Mouse (Mus musculus): Measurements from ENCODE around the gene Col3a1. TPM values are rescaled to one million over a fixed set of nuclear protein-coding genes. Genes with fewer than 3 reads are reported as not detected.

Col3a1 gene
- polyA plus RNA-seq, 1 experiment from 2014 or later: 1,737 TPM

DNA sequence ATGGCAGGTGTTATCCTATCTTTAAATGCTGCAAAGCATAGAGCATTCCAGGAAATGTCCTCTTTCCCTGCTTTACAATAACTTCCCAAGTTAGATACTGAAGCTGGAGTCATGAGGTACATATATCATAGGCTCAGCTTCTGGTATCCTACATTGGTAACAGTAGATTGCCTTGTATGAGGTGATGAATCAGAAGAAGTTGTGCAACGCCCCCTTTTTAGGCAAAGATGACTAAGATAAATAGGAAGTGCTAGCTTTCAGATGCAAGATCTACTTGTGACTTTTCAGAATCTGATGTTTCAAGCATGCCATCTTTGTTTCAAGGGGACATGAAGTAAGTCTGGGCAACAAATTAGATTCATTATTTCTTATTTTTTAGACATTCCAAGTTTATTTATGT, 6.9 kb downstream of the Col3a1 start:
- Histone ChIP-seq H3K36me3 (no peaks in the 10 kb centered on the region), H3K27ac (no peak overlapping the region), H3K9me3 (no peaks in the 10 kb centered on the region), H3K27me3 (replicated peaks) (no peaks in the 10 kb centered on the region), H3K4me1 (replicated peaks) (0 out of 2 replicates have a peak, but pooled peaks cover 4% of the 10 kb centered on the region), H3K4me3 (replicated peaks) (no peak overlapping the region), H3K9ac (no peak overlapping the region), H3K4me2 (replicated peaks) (no peak overlapping the region)
- ATAC-seq: no peak
- 79% methylated on average over 1 of the region's 1 CpGs for WGBS

DNA sequence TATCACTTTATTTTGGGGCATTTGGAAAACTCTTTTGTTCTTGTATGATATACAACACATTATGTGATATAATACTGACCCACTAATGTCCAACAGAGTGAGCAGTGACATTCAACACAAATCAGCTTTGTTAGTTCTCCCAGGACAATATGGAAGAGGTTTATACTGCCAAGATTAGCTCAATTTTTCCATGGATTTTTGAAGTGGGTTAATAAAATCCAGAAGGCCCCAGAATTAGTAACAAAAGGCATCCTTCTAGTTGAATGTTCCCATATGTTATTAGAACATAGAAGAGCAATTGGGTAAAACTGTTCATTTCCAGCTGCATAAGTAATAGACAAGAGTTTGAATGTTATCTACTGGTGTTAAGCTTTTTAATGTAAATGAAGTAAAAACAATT, 9.5 kb downstream of the Col3a1 start:
- no peak for ATAC-seq
- Histone ChIP-seq H3K4me3 (replicated peaks) (no peak overlapping the region), H3K36me3 (no peaks in the 10 kb centered on the region), H3K27ac (no peak overlapping the region), H3K4me2 (replicated peaks) (no peak overlapping the region), H3K27me3 (replicated peaks) (no peaks in the 10 kb centered on the region), H3K9me3 (no peaks in the 10 kb centered on the region), H3K4me1 (replicated peaks) (no peaks in the 10 kb centered on the region), H3K9ac (no peak overlapping the region)

DNA sequence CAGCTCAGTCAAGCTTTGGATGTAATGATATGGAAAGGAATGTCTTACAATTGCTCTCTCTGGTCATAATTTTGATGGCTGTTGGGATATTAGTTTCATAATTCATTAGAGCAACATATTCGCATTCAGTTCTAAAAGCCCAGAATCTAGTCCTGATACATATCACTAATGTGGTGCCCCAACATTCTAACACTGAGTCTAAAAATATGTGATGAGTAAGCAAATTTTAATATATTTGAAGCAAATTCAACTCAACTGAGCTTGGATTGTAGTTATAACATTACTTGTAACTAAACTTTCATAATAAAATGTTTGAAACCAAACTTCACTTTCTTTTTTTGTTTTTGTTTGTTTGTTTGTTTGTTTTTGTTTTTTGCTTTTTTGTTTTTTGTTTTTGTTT, 17.8 kb downstream of the Col3a1 start:
- no peaks in the 10 kb centered on the region for H3K4me1 ChIP-seq (replicated peaks)
- no peak for ATAC-seq
- no peaks in the 10 kb centered on the region for H3K27me3 ChIP-seq (replicated peaks)
- H3K27ac ChIP-seq: no peak overlapping the region
- no peaks in the 10 kb centered on the region for H3K9me3 ChIP-seq
- no peaks in the 10 kb centered on the region for H3K36me3 ChIP-seq
- H3K4me2 ChIP-seq (replicated peaks): no peak overlapping the region
- no peak overlapping the region for H3K9ac ChIP-seq
- 97% methylated on average over 1 of the region's 1 CpGs for WGBS
- H3K4me3 ChIP-seq (replicated peaks): no peak overlapping the region

DNA sequence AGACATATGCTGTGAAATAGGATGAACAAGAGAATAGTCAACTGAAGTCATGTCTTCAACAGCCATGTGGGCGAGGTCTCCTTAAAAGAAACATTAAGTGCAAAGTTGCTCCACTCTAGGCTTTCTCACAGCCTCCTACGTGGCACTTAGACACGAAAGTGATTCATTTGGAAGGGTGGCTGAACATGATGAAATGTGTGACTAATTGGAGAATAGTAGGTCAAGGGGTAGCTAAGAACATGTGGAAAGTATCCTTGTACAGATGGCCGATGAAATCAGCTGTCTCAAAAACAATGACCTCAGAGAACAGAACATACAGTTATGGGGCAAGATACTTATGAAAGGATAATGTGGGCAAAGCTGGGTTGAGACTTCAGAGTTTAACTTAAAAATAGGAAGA, 44.6 kb downstream of the Col3a1 start:
- Histone ChIP-seq H3K27me3 (replicated peaks) (no peaks in the 10 kb centered on the region), H3K4me1 (replicated peaks) (no peaks in the 10 kb centered on the region), H3K4me2 (replicated peaks) (no peak overlapping the region), H3K9ac (no peak overlapping the region), H3K9me3 (no peaks in the 10 kb centered on the region), H3K4me3 (replicated peaks) (no peak overlapping the region), H3K27ac (no peak overlapping the region), H3K36me3 (no peaks in the 10 kb centered on the region)
- 75% methylated on average over 4 of the region's 4 CpGs for WGBS
- ATAC-seq: no peak

DNA sequence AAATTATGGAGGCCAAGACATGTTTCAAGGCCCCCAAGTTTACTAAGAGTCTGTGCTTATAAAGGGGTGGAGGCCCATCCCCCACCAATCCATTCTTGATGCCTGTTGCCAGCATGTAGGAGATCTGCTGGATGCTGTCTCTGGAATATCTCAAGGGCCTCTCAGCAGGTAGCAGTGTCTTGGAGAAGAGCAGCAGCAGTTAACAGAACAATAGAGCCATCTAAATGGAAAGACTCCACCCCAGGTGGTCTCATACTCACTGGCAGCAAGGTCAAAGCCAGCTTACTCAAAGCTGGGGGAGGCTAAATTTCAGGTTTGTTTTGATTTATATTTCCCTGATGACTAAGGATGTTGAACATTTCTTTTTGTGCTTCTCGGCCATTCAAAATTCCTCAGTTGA, 46.7 kb downstream of the Col3a1 start:
- Histone ChIP-seq H3K36me3 (no peaks in the 10 kb centered on the region), H3K4me2 (replicated peaks) (no peak overlapping the region), H3K9ac (no peak overlapping the region), H3K9me3 (no peaks in the 10 kb centered on the region), H3K4me3 (replicated peaks) (no peak overlapping the region), H3K27ac (no peak overlapping the region), H3K4me1 (replicated peaks) (no peaks in the 10 kb centered on the region), H3K27me3 (replicated peaks) (no peaks in the 10 kb centered on the region)
- WGBS: 59% methylated on average over 1 of the region's 1 CpGs
- no peak for ATAC-seq

DNA sequence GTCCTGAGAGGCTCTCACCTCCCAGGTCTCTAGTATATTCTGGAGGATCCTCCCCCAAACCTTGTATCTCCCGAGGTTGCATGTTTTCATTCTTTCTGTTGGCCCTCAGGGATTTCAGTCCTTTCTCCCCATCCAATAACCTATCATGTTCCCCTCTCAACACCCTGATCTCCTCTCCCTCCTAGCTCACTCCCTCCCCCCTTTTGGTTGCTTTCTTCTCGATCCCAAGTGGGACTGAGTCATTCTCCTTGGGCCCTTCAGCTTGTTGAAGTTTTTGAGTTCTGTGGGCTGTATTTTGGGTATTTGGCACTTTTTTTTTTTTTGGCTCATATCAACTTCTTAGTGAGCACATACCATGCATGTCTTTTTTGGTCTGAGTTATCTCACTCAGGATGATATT, 47.8 kb downstream of the Col3a1 start:
- no peak for ATAC-seq
- Histone ChIP-seq H3K4me1 (replicated peaks) (no peaks in the 10 kb centered on the region), H3K4me3 (replicated peaks) (no peak overlapping the region), H3K4me2 (replicated peaks) (no peak overlapping the region), H3K9me3 (no peaks in the 10 kb centered on the region), H3K27ac (no peak overlapping the region), H3K36me3 (no peaks in the 10 kb centered on the region), H3K9ac (no peak overlapping the region), H3K27me3 (replicated peaks) (no peaks in the 10 kb centered on the region)
- 78% methylated on average over 2 of the region's 2 CpGs for WGBS

DNA sequence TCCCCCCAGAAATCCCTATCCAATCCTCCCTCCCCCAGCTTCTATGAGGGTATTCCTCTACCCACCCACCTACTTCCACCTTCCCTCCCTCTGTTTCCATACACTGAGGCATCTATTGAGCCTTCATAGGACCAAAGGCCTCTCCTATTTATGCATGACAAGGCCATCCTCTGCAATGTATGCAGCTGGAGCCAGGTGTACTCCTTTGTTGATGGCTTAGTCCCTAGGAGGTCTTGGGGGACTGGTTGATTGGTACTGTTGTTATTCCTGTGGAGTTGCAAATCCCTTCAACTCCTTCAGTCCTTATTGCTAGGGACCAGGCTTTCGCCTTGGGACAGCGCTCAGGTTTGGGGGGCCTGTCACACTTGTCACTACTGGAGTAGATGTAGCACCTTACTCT, 48.3 kb downstream of the Col3a1 start:
- Histone ChIP-seq H3K27me3 (replicated peaks) (no peaks in the 10 kb centered on the region), H3K4me1 (replicated peaks) (no peaks in the 10 kb centered on the region), H3K27ac (no peak overlapping the region), H3K9me3 (no peaks in the 10 kb centered on the region), H3K36me3 (no peaks in the 10 kb centered on the region), H3K4me2 (replicated peaks) (no peak overlapping the region), H3K9ac (no peak overlapping the region), H3K4me3 (replicated peaks) (no peak overlapping the region)
- ATAC-seq: no peak
- WGBS: 78% methylated on average over 2 of the region's 2 CpGs

DNA sequence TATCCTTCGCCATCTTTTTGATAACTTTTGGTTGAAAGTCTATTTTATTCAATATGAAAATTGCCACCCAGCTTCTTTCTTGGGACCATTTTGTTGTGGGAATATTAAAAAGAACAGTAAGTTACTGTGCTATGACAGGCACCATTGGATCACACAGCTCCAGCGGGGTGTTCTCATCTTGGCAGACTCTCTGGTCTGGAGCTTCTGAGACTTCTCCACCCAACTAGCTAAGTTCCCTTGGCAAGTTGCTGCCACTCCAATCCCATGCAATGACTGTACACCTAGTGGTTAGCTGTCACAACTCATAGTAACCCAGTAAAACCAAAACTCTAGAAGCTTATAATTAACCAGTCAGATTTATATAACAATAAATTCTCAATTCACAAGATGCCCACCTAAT, 51.9 kb downstream of the Col3a1 start:
- Histone ChIP-seq H3K27me3 (replicated peaks) (no peaks in the 10 kb centered on the region), H3K9ac (no peak overlapping the region), H3K9me3 (0 out of 2 replicates have a peak, but pooled peaks cover 1% of the 10 kb centered on the region), H3K27ac (no peak overlapping the region), H3K36me3 (peaks cover 5% of the 10 kb centered on the region), H3K4me3 (replicated peaks) (no peak overlapping the region), H3K4me1 (replicated peaks) (no peaks in the 10 kb centered on the region), H3K4me2 (replicated peaks) (no peak overlapping the region)
- no peak for ATAC-seq
- 97% methylated on average over 2 of the region's 2 CpGs for whole genome bisulfite sequencing

DNA sequence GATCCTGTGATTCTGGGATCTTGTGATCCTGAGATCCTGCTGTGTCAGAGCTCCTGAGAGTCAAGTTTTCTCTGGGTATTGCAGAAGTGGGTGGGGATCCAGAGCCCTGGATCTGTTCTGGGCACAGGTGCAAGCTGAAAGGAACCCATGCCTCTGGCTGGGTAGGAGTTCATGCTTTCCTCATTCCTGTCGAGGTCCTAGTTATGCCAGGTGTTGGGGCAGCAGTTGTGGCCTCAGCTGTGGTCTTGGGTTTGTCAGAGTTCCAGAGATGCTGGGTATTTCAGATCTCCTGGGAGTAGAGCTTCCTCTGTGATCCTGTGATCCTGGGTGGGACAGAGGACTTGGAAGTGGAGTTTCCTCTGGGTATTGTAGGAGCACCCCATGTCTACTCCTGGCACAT, 54.1 kb downstream of the Col3a1 start:
- H3K9me3 ChIP-seq: 0 out of 2 replicates have a peak, but pooled peaks cover 3% of the 10 kb centered on the region
- H3K4me2 ChIP-seq (replicated peaks): no peak overlapping the region
- ATAC-seq: no peak
- no peak overlapping the region for H3K9ac ChIP-seq
- no peak overlapping the region for H3K4me3 ChIP-seq (replicated peaks)
- peaks cover 5% of the 10 kb centered on the region for H3K36me3 ChIP-seq
- H3K27ac ChIP-seq: no peak overlapping the region
- no peaks in the 10 kb centered on the region for H3K27me3 ChIP-seq (replicated peaks)
- no peaks in the 10 kb centered on the region for H3K4me1 ChIP-seq (replicated peaks)
- WGBS: 81% methylated on average over 1 of the region's 1 CpGs

DNA sequence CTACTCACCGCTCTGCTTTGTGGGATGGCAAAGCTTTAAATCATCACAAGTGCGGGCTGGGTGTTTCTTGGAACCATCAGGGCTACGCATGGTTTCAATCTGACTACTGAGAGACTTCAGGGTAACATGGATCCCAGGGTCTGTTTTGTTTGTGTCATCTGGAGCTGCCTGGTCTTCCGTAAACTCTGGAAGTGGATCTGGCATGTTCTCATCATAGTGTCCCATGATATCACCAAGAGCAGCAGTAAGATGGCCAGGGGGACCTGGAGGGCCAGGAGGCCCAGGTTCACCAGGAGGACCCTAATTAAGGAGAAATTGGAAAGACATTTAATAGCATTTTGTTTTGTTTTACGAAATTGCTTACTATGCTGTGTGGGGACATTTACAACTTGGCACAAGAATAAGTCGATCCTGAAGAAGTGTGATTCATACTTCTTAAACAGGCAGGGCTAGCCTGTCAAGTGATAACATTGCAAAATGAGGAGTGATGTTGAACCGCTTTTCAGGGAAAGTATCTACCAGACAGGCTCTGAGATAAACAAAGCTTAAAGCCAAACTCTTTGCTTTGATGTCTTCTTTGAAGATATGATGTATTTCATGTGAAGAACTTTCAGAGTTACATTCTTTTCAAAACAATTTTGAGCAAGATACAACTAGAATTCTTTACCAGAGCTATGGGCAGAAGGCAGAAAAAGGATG, 68.8 kb downstream of the Col3a1 start:
- H3K9me3 ChIP-seq: no peaks in the 10 kb centered on the region
- ATAC-seq: no peak
- H3K36me3 ChIP-seq: no peaks in the 10 kb centered on the region
- H3K4me1 ChIP-seq (replicated peaks): no peaks in the 10 kb centered on the region
- H3K9ac ChIP-seq: no peak overlapping the region
- H3K4me2 ChIP-seq (replicated peaks): no peak overlapping the region
- 58% methylated on average over 7 of the region's 7 CpGs for WGBS
- no peaks in the 10 kb centered on the region for H3K27me3 ChIP-seq (replicated peaks)
- H3K27ac ChIP-seq: no peak overlapping the region
- no peak overlapping the region for H3K4me3 ChIP-seq (replicated peaks)

DNA sequence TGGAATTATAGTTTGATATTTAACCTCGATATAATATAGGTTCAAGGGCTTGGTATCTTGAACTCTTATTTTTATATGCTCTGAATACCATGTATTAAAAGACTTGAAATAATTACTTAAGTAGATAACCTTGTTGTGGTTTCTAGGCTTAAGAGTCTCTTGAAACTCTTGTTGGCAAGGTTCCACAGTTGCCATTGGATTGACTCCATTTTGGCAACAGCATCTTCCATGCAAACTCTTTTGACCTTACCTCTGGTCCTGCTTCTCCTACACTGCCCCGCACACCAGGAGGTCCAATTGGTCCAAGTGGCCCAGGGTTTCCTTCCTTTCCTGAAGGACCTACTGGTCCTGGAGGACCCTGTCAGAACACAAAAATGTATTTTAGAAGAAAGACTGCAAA, 70.5 kb downstream of the Col3a1 start:
- no peaks in the 10 kb centered on the region for H3K9me3 ChIP-seq
- H3K4me3 ChIP-seq (replicated peaks): no peak overlapping the region
- no peak overlapping the region for H3K4me2 ChIP-seq (replicated peaks)
- H3K4me1 ChIP-seq (replicated peaks): no peaks in the 10 kb centered on the region
- no peak overlapping the region for H3K27ac ChIP-seq
- H3K36me3 ChIP-seq: no peaks in the 10 kb centered on the region
- 92% methylated on average over 2 of the region's 2 CpGs for WGBS
- no peaks in the 10 kb centered on the region for H3K27me3 ChIP-seq (replicated peaks)
- ATAC-seq: no peak
- H3K9ac ChIP-seq: no peak overlapping the region
